Mouse (Mus musculus): ENCODE measurements at regions not wholly inside any gene's neighbourhood (a gene's known extent, or its start where the extent isn't known, plus 50 kb on each side); places are given as distances from the start of the nearest gene placed in this dataset.

DNA sequence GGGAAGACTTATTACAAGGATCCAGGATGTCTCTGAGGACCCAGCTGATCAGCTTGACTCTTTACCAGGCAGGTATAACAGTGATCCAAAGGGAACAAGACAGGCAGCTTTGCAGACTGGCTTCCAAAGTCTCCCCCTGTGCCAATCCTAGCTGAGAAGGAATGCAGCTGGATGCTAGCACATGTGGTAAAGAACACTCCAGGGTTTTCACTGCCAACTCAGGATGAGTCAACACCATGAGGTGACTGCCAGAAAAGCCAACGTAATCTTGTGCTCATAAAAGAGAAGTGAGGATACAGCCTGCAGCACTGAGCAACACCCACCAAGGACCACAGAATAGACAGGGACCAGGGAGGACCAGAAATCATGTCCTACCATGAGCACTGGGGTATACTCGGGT is 76.5 kb upstream of the Il12b start:
- TF ChIP-seq CTCF (IDR thresholded peaks at IDR 0.05; ENCODE audit: extremely low read depth, insufficient read depth, insufficient read length, insufficient replicate concordance) (no peak), POLR2A (IDR thresholded peaks at IDR 0.05; ENCODE audit: low read depth, low read length) (no peak)

Measured in spleen, adult 2 months (tissue).